Mouse (Mus musculus) hindbrain, embryonic 14.5 days (tissue): Measurements from ENCODE around the gene Ankfn1. TPM values are rescaled to one million over a fixed set of nuclear protein-coding genes. Genes with fewer than 3 reads are reported as not detected.

ENCODE experiments used
- ATAC-seq: fragments of 200-750 bp; cut with Nextera tagmentation; 2 replicates; pipeline ENCODE4 v1.8.0; 2017; ENCODE audit warnings: moderate number of reproducible peaks, mild to moderate bottlenecking, moderate TSS enrichment, moderate library complexity; ENCODE audit not compliant: low FRiP score
- DNase-seq: peaks from one replicate; pipeline ENCODE4 v3.0.0-alpha.2; 2015; ENCODE audit warnings: low spot score
- H3K27ac ChIP-seq: fragments of 300-500 bp; sonication (generic); 2 replicates; pipeline ENCODE4 v1.5.1; 2014; ENCODE audit warnings: mild to moderate bottlenecking, moderate library complexity
- H3K27me3 ChIP-seq: fragments of 300-500 bp; sonication (generic); 2 replicates; pipeline ENCODE4 v1.6.1; 2014; ENCODE audit warnings: mild to moderate bottlenecking, low read length, mixed read lengths; ENCODE audit not compliant: control insufficient read depth, insufficient read depth
- H3K36me3 ChIP-seq: fragments of 300-500 bp; sonication (generic); replicated peaks from 2 replicates; pipeline ENCODE4 v1.6.1; 2014; ENCODE audit not compliant: control insufficient read depth, insufficient read depth
- H3K4me1 ChIP-seq: fragments of 300-500 bp; sonication (generic); replicated peaks from 2 replicates; pipeline ENCODE4 v1.6.1; 2014; ENCODE audit warnings: antibody characterized with exemption, low read length, mixed read lengths; ENCODE audit not compliant: control insufficient read depth, insufficient read depth
- H3K4me2 ChIP-seq: fragments of 300-500 bp; sonication (generic); replicated peaks from 2 replicates; pipeline ENCODE4 v1.6.1; 2014; ENCODE audit warnings: mild to moderate bottlenecking, moderate library complexity
- H3K4me3 ChIP-seq: fragments of 300-500 bp; sonication (generic); replicated peaks from 2 replicates; pipeline ENCODE4 v1.5.1; 2014; ENCODE audit warnings: mild to moderate bottlenecking, low read length
- H3K9ac ChIP-seq: fragments of 300-500 bp; sonication (generic); 2 replicates; pipeline ENCODE4 v1.6.1; 2014
- H3K9me3 ChIP-seq: fragments of 300-500 bp; sonication (generic); 2 replicates; pipeline ENCODE4 v1.6.1; 2016; ENCODE audit warnings: low read length; ENCODE audit not compliant: control insufficient read depth
- WGBS: fragments of 180-500 bp; shearing (Covaris S2); extraction: QIAGEN DNeasy Blood & Tissue Kit; methylation state at CpG from one replicate; pipeline ENCODE4 v1.1.7; 2014; 5-methylcytosine and 5-hydroxymethylcytosine counted together
- polyA plus RNA-seq: library from polyadenylated mRNA; unstranded; fragments of >200 nt; fragmentation: Nextera tagmentation; extraction: Ambion mirVana; gene quantifications from 2 replicates; pipeline ENCODE4 v1.2.1, GENCODE M21; 2014

Ankfn1 gene
- polyA plus RNA-seq, 1 experiment from 2014 or later: 4.8 TPM

DNA sequence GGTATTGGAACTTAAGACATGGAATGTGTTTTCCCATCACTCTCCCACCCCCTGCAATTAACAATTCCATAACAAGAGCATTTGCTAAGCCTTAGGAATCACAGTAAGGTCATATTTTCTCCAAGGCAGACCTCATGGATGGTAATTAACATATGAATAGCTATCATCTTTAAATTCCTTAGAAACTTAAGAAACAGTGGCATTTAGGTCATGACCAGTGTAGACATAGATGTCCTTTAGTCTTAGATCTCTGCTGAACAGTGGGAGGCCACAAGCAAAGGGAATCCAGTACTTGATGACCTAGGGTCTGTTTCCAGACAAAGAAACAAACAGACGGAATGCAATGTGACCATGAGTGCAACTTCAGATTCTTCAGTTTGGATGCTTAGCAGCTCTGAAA, 141.7 kb downstream of the Ankfn1 start:
- Histone ChIP-seq H3K4me1 (no peaks in the 10 kb centered on the region), H3K9ac (no peak overlapping the region), H3K4me3 (no peak overlapping the region), H3K27me3 (no peaks in the 10 kb centered on the region), H3K9me3 (no peaks in the 10 kb centered on the region), H3K36me3 (no peaks in the 10 kb centered on the region), H3K27ac (no peak overlapping the region), H3K4me2 (no peak overlapping the region)
- WGBS: 52% methylated on average over 1 of the region's 1 CpGs
- no peak for DNase-seq
- no peak for ATAC-seq

DNA sequence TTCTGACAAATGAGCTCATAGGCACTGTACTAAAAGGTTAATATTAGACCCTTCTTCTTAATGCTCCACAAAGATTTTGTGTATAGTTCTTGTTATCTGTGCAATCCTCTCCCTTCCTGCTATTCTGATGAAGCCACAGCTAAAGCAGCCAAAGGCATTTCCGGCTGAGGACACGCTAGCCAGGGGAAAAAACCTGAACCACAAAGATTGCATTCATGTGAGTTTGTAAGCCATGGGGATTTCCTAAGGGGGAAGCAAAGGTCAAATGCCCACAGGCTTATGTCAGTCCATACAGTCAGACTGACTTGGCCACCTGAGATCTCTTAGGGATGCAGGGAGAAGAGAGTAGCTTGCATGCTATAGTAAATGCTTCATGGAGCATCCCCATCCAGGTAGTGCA, 146.1 kb downstream of the Ankfn1 start:
- H3K4me1 ChIP-seq: 0 out of 2 replicates have a peak, but pooled peaks cover 3% of the 10 kb centered on the region
- WGBS: 84% methylated on average over 2 of the region's 2 CpGs
- H3K4me3 ChIP-seq: no peak overlapping the region
- H3K9me3 ChIP-seq: no peaks in the 10 kb centered on the region
- DNase-seq (no peak), ATAC-seq (no peak)
- no peak overlapping the region for H3K4me2 ChIP-seq
- no peaks in the 10 kb centered on the region for H3K27me3 ChIP-seq
- H3K27ac ChIP-seq: no peak overlapping the region
- no peaks in the 10 kb centered on the region for H3K36me3 ChIP-seq
- H3K9ac ChIP-seq: no peak overlapping the region

DNA sequence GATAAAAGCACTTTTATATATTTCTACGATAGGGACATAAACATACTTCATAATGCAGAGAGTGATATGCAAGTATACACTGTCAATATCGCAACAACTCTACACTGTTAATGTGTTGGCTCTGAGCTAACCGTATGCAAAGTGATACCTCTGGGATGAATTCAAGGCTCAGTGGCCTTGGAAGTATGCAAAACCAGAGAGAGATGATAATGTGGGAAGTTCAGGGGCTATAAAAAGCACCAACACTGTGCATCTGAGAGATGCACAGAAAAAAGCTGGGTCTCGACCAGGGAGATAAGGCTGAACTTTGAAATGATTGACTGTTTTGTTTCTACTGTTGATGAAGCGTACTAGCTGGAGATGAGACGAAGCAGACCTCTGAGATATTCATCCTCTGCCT, 148.9 kb downstream of the Ankfn1 start:
- no peak overlapping the region for H3K9ac ChIP-seq
- H3K4me3 ChIP-seq: no peak overlapping the region
- ATAC-seq: no peak
- no peaks in the 10 kb centered on the region for H3K9me3 ChIP-seq
- whole genome bisulfite sequencing: 89% methylated on average over 6 of the region's 6 CpGs
- H3K4me2 ChIP-seq: no peak overlapping the region
- DNase-seq: no peak
- no peaks in the 10 kb centered on the region for H3K27me3 ChIP-seq
- no peaks in the 10 kb centered on the region for H3K36me3 ChIP-seq
- 0 out of 2 replicates have a peak, but pooled peaks cover 3% of the 10 kb centered on the region for H3K4me1 ChIP-seq
- H3K27ac ChIP-seq: no peak overlapping the region

DNA sequence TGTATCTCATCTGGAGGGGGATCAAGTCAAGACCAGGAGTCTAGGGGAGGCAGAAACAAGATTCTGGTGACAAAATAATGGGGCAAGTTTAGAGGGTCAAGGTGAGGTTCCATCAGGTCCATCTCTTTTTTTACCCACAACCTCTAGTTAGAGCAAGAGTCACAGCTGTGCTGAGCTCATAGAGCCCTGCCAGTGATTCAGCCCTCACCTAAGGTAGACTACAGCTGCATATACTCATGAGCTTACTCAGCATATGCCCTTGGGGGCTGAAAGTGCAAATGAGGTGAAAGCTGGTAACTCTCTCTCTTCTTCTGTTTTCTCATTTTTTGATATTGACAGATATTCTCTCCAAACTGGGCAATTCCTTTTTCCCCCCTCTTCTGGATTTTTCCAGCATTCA, 150.2 kb downstream of the Ankfn1 start:
- ATAC-seq: no peak
- H3K9ac ChIP-seq: no peak overlapping the region
- 0 out of 2 replicates have a peak, but pooled peaks cover 3% of the 10 kb centered on the region for H3K4me1 ChIP-seq
- H3K36me3 ChIP-seq: no peaks in the 10 kb centered on the region
- no peak for DNase-seq
- no peak overlapping the region for H3K27ac ChIP-seq
- no peaks in the 10 kb centered on the region for H3K27me3 ChIP-seq
- H3K9me3 ChIP-seq: no peaks in the 10 kb centered on the region
- no peak overlapping the region for H3K4me2 ChIP-seq
- H3K4me3 ChIP-seq: no peak overlapping the region

DNA sequence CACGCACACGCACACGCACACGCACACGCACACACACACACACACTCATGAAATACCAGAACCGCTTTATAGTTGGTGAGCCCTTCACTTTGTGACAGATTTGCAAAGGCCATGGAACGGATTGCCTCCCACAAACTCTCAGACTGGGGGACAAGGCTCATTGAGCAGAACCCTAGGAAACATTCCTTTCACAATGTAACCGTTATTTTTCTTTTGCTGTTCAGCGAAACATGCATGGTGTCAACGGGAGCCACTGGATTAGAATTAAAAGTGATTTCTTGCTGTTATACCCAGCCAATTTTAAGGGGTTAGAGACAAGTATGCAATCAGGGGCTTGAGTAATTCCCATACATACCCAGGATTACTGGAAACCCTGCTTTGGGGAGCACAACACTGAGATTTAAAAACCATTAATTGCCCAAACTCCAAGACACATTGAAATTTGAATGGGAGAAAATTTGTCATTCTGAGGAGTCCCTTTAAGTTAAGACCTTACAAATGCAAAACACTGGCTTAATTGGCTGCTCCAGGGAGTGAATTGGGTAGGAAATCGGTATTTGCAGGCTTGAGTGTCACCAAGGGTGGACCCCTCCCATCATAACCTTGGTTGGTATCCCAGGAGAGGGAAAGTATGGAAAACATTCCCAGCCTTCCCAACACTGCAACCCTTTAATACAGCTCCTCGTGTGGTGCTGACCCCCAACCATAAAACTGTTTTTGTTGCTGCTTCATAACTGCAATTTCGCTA, 153.6 kb downstream of the Ankfn1 start:
- Histone ChIP-seq H3K9me3 (no peaks in the 10 kb centered on the region), H3K4me3 (no peak overlapping the region), H3K4me1 (0 out of 2 replicates have a peak, but pooled peaks cover 3% of the 10 kb centered on the region), H3K4me2 (no peak overlapping the region), H3K27me3 (no peaks in the 10 kb centered on the region), H3K9ac (no peak overlapping the region), H3K27ac (no peak overlapping the region), H3K36me3 (no peaks in the 10 kb centered on the region)
- DNase-seq: no peak
- ATAC-seq: no peak
- 61% methylated on average over 13 of the region's 13 CpGs for WGBS

DNA sequence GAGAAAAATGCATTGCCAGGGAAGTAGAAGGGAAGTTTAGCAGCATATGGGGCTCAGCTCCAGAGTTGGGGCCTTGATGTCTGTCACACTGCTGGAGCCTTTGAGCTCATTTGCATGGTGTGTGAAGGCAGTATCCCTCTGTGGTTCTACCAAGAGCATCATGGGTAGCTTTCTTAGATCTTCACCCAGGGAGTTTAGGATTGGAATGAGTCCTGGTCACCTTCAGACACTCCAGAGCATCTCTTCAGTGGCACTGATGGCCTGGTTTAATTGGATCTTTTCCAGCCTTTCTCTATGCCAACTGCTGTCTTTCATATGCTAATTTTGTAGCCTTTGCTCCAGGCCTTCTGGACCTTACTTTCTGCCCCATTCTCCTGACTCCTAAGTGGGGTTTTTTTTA, 157.5 kb downstream of the Ankfn1 start:
- H3K36me3 ChIP-seq: no peaks in the 10 kb centered on the region
- ATAC-seq: no peak; the same call in 1 of the 2 replicates
- H3K9ac ChIP-seq: no peak overlapping the region
- H3K4me1 ChIP-seq: no peaks in the 10 kb centered on the region
- no peak overlapping the region for H3K4me3 ChIP-seq
- DNase-seq: no peak
- no peaks in the 10 kb centered on the region for H3K27me3 ChIP-seq
- H3K27ac ChIP-seq: no peak overlapping the region; the same call in 1 of the 2 replicates
- no peak overlapping the region for H3K4me2 ChIP-seq
- H3K9me3 ChIP-seq: no peaks in the 10 kb centered on the region

DNA sequence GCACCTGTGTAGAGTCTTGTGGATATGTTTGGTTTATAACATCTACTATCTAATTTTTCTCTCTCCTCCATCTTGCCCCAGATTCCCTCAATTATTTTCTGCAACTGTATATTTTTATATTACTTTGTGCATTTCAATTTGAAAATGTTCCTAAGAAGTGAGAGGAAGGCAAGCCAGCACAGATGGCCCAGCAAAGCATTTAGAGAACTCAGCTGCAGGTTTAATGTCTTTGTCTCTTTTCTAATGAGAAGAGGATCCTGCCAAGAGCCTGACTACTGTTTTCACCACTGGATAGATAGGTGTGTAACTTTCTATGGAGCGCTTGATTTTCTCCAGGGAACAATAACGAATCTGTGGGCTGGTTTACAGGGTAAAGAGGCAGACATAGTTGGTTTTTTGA, 161.6 kb downstream of the Ankfn1 start:
- Histone ChIP-seq H3K9me3 (no peaks in the 10 kb centered on the region), H3K27ac (no peak overlapping the region), H3K4me1 (no peaks in the 10 kb centered on the region), H3K4me3 (no peak overlapping the region), H3K9ac (no peak overlapping the region), H3K27me3 (no peaks in the 10 kb centered on the region), H3K36me3 (no peaks in the 10 kb centered on the region), H3K4me2 (no peak overlapping the region)
- ATAC-seq (no peak), DNase-seq (no peak)
- WGBS: 87% methylated on average over 2 of the region's 2 CpGs

DNA sequence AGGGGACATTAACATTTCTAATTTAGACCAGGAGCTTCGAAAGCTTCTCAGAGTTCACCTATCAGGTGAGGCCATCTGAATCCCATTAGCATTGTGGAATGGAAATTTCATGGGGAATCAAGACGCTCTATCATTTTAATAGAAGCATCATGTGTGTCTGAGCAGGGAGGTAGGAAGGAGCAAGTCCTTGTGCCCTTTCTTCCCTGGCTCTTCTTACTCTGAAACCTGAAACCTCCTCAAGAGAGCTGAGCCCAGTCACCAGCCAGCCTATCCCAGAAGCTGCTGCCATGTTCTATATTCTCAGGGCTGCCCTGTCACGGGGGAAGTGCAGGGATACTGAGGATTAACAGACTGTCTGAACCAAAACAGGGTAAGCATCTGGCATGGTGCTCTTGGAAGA, 165.9 kb downstream of the Ankfn1 start:
- H3K9me3 ChIP-seq: no peaks in the 10 kb centered on the region
- H3K27me3 ChIP-seq: no peaks in the 10 kb centered on the region
- H3K27ac ChIP-seq: no peak overlapping the region
- no peaks in the 10 kb centered on the region for H3K36me3 ChIP-seq
- no peak overlapping the region for H3K4me3 ChIP-seq
- no peak overlapping the region for H3K4me2 ChIP-seq
- WGBS: 68% methylated on average over 3 of the region's 3 CpGs
- DNase-seq: no peak
- H3K4me1 ChIP-seq: no peaks in the 10 kb centered on the region
- no peak overlapping the region for H3K9ac ChIP-seq
- no peak for ATAC-seq

DNA sequence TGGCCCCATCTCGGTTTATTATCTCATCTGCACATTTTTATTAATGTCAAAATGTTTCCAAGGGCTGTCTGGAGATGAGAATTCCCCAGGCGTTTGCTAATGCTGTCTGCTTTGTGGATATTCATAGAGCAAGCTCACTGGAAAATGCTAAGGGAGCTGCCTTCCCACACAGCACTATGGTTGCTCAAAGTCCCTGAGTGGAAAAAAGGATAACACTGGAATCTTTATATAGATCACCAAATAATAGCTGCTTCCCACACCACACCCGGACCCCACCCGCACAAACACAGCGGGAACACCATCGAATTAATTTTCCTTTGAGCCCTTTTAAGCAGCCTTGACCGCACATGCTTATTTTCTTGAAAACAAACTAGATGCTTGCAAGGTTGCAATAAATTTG, 169.4 kb downstream of the Ankfn1 start:
- H3K4me3 ChIP-seq: no peak overlapping the region
- WGBS: 69% methylated on average over 7 of the region's 7 CpGs
- no peak overlapping the region for H3K4me2 ChIP-seq
- H3K27me3 ChIP-seq: no peaks in the 10 kb centered on the region
- H3K9ac ChIP-seq: no peak overlapping the region
- no peaks in the 10 kb centered on the region for H3K4me1 ChIP-seq
- H3K27ac ChIP-seq: no peak overlapping the region
- no peak for DNase-seq
- no peaks in the 10 kb centered on the region for H3K36me3 ChIP-seq
- ATAC-seq: no peak
- no peaks in the 10 kb centered on the region for H3K9me3 ChIP-seq

DNA sequence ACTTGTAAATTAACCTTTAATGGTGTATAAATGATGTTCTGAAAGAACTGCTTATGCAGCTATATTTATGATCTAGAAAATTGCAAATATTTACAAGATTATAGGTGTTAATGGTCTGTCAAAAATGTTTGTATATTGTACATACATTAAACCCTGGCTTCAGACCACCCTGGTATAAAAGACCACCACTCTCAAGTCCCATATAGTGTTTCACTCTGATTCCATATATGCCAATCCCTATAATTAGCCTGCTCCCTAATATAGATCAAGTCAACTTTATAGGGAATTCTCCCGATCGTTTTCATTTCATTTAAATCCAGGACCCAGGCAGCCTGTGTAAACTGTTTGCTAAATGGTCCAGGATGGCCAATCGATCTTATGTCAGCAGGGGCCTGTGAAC, 170.2 kb downstream of the Ankfn1 start:
- WGBS: 75% methylated on average over 3 of the region's 3 CpGs
- H3K4me3 ChIP-seq: no peak overlapping the region
- H3K9me3 ChIP-seq: no peaks in the 10 kb centered on the region
- ATAC-seq (no peak), DNase-seq (no peak)
- H3K27ac ChIP-seq: no peak overlapping the region
- H3K4me1 ChIP-seq: no peaks in the 10 kb centered on the region
- H3K27me3 ChIP-seq: no peaks in the 10 kb centered on the region
- no peaks in the 10 kb centered on the region for H3K36me3 ChIP-seq
- H3K9ac ChIP-seq: no peak overlapping the region
- no peak overlapping the region for H3K4me2 ChIP-seq
